Mouse (Mus musculus): ENCODE results near the gene Gm3604.
A peak's percentile ranks its signal among the peaks of the same experiment; 100 is the strongest.
"Not testable (repeated sequence)": the region's sequence is repeated elsewhere in the genome, so short reads cannot be mapped to it uniquely, and the experiment has no call there.

The Gm3604 gene

DNA sequence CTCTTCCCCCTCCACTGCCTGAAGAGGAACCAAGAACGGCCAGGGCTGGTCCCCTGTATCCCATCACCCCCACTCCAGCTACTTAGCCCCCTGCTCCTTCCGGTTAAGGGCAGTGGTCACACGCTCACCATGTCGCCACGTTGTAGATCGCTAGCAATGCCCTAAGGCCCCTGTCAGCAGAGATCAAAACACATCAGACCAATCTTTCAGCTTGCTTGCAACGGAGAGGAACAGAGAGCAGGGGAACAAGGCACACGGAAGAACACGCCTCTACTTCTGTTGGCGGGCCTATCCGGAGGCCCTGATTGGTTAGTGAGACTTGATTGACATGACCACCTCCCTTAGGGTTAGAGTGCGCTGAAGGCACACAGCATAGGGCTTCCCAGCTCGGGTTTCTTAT is at the start of gene Gm3604:
TSS of gene Gm3604 (minus strand) at position 226 of the 400 bp plus-strand sequence.
- DNase-seq = peak; percentile 59 to 68

GRCm38 (mm10) chr13:62399206-62399605 is 16.2 kb upstream of the Gm3604 start:
- not testable (repeated sequence) for DNase-seq

DNA sequence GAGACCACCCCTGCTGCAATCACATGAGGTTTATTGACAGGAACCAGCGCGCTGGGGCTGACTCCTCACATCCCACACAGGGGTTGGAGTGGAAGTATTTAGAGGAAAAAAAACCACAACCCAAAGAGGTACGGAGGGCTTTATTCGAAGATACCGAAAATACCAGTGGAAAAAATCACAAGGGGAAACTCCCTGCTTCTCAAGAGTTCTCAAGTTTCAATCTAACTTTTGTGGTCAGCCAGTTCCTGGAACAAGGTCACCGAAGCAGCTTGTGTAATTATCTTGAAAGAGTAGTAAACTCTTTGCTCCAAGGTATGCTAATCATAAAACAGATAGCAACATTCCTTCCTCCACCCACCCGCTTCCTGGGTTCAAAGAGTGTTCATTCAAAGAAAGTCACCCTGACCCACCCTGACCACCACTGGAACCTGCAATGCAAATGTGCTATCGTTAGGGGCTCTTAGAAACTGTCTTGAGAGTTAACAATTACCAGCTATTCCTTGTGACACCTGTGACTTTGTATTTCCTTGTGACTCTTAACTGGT is 7.2 kb upstream of the Gm3604 start:
- not testable (repeated sequence) for DNase-seq

DNA sequence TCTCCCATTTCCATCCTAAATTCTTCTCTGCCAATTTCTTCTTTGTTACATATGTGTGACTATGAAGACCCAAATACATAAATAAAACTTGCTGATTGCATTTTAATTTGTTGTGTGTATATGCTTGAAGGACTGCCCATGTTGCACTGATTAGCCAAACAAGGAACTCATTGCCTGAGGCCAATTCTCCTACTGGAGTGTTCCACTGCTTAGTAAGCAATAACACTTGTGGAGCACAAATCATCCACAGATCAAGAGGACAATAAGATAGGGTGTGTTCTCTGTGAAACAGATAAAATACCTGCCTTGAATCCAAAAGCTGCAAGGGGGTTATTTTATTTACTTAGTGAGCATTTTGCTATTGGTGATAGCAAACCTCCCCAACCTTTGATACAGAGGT is 51.2 kb downstream of the Gm3604 start:
- no peak for DNase-seq

DNA sequence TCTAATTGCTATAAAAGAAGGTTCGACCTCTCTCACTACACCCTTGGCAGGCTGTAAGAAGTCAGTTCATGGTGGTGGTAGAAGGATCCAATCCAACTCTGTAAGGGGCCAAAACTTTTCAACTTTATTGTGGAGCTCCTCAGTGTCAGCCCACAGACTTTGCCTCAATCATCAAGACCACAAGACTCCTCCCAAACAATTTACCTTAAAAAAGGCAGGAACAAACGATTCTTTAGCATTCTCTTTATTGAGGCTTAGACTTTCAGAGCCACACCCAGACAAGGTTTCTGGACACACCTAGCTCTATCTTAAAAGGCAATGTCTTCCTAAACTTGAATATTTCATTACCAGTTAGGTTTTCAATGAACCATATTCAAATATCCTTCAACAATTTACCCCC is 51.6 kb downstream of the Gm3604 start:
- no peak for DNase-seq
